Mouse (Mus musculus): Measurements from ENCODE around the gene Tmem218. TPM values are rescaled to one million over a fixed set of nuclear protein-coding genes. Genes with fewer than 3 reads are reported as not detected.

Tmem218 gene
- polyA plus RNA-seq (2014; fragmentation: Nextera tagmentation; extraction: Ambion mirVana), result 16.0 and 16.1 TPM in 2 replicates

DNA sequence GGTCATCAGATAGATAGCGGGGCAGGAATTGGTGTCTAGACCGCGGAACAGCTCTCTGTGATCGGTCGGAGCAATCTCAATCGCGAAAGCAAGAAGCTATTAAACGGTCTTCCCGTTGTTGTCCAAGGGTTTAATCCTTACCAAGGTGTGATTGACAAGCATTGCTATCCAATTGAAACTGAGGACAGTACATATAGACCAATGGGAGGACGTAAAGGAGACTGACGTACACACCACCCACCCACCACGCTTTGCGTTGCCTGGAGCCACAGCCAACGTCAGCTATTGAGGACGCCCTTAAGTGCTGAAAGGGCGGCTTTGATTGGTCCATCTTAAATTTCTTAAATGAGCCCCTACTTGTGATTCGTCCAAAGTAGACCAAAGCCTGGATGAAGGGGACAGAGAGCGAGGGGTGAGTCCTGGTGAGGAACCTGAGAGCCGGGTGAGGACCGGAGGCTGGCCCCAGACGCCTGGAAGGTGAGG lies at the start of gene Tmem218:
TSS of gene Tmem218 (plus strand) at position 295 of the 483 bp plus-strand sequence.
- Histone ChIP-seq H3K27ac (ENCODE audit: low read depth, low read length) (peak within 1 kb of the TSS; percentile 63), H3K9ac (ENCODE audit: low read depth, low read length) (peak within 1 kb of the TSS; percentile 69), H3K4me1 (replicated peaks; ENCODE audit: control insufficient read depth, insufficient read depth, low read length) (no peaks in the 10 kb centered on the region)

DNA sequence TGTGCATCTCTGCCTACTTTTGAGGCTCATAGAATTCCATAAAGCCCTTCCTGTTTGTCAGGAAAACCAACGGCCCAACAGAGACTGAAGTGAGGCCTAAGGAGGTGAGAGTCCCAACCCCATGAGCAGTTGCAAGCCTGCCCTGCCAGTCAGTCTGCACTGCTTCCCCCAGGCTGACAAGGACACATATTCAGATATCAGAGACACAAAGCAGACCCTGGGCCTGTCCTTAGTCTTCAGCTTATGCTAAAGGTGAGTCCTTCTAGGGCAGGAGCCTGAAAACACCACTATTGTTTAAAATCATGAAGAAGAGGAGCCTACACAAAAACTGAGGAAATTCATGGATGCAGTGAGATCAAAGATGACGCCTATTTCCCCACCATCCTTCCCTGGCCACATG lies 47.3 kb upstream of the Tmem218 start:
- no peaks in the 10 kb centered on the region for H3K4me1 ChIP-seq (replicated peaks; ENCODE audit: control insufficient read depth, insufficient read depth, low read length)
- ATAC-seq (ENCODE audit: low FRiP score), result no peak

More for the DNA sequence above, at the start of gene Tmem218:
- 0% methylated on average over 21 of the region's 21 CpGs for WGBS
- ATAC-seq (ENCODE audit: low FRiP score) (peak; percentile 100), DNase-seq (ENCODE audit: low spot score) (peak; percentile 96)
- Histone ChIP-seq H3K27me3 (ENCODE audit: control insufficient read depth, insufficient read depth, low read length) (no peaks in the 10 kb centered on the region), H3K9me3 (ENCODE audit: control insufficient read depth, low read length) (no peaks in the 10 kb centered on the region), H3K36me3 (ENCODE audit: control insufficient read depth, insufficient read depth, low read length) (no peaks in the 10 kb centered on the region), H3K4me3 (ENCODE audit: low read depth, low read length) (peak within 1 kb of the TSS; percentile 43), H3K4me2 (replicated peaks; ENCODE audit: low read depth, low read length) (peak within 1 kb of the TSS; percentile 48)

DNA sequence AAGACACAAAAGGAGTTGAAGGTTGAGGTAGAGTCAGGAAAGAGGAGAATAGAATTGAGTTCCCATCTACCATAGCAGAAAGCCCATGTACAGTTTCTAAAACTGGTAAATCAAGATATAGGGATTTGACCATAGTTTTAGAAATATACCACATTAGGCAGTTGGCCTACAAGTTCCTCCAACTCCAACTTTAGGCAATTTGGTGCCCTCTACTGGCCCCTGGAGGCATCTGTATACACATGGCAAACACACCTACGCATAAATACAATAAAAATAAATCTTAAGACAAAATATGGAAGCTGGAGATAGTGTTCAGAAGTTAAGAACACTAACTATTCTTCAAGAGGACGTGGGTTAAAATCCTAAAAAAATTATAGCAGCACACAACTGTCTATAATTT lies 41.1 kb upstream of the Tmem218 start:
- no peaks in the 10 kb centered on the region for H3K27me3 ChIP-seq (ENCODE audit: control insufficient read depth, insufficient read depth, low read length)
- H3K4me1 ChIP-seq (replicated peaks; ENCODE audit: control insufficient read depth, insufficient read depth, low read length), result no peaks in the 10 kb centered on the region
- no peaks in the 10 kb centered on the region for H3K36me3 ChIP-seq (ENCODE audit: control insufficient read depth, insufficient read depth, low read length)
- H3K9me3 ChIP-seq (ENCODE audit: control insufficient read depth, low read length), result no peaks in the 10 kb centered on the region
- no peak overlapping the region for H3K27ac ChIP-seq (ENCODE audit: low read depth, low read length)
- no peak overlapping the region for H3K4me2 ChIP-seq (replicated peaks; ENCODE audit: low read depth, low read length)
- WGBS, result 74% methylated on average over 2 of the region's 2 CpGs
- no peak overlapping the region for H3K4me3 ChIP-seq (ENCODE audit: low read depth, low read length)
- peak; percentile 50 for DNase-seq (ENCODE audit: low spot score)
- no peak overlapping the region for H3K9ac ChIP-seq (ENCODE audit: low read depth, low read length)
- ATAC-seq (ENCODE audit: low FRiP score), result no peak

More for the DNA sequence above, 47.3 kb upstream of the Tmem218 start:
- Histone ChIP-seq H3K9me3 (ENCODE audit: control insufficient read depth, low read length) (no peaks in the 10 kb centered on the region), H3K27ac (ENCODE audit: low read depth, low read length) (no peak overlapping the region), H3K4me3 (ENCODE audit: low read depth, low read length) (no peak overlapping the region), H3K4me2 (replicated peaks; ENCODE audit: low read depth, low read length) (no peak overlapping the region), H3K9ac (ENCODE audit: low read depth, low read length) (no peak overlapping the region), H3K36me3 (ENCODE audit: control insufficient read depth, insufficient read depth, low read length) (no peaks in the 10 kb centered on the region), H3K27me3 (ENCODE audit: control insufficient read depth, insufficient read depth, low read length) (no peaks in the 10 kb centered on the region)
- DNase-seq (ENCODE audit: low spot score), result no peak
- WGBS, result 87% methylated on average over 2 of the region's 2 CpGs

DNA sequence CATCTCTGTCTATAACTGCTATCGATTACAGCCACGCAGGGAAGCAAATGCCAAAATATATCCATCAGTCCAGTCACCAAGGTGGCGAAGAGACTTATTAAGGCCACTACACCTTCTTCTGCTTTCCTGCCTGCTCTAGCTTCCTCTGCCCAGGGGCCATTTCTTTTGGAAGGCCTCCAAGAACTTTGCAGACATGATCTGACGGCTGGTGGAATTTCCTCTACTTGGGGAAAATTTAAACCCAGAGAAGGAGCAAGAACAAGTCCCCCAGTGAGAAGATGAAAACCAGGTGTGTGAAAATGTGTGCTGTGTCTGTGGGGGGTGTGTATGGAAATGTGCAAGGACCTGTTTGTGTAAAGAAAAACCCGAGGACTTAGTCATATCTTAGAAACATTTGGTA lies 34.6 kb upstream of the Tmem218 start:
- Histone ChIP-seq H3K9ac (ENCODE audit: low read depth, low read length) (no peak overlapping the region), H3K9me3 (ENCODE audit: control insufficient read depth, low read length) (no peaks in the 10 kb centered on the region), H3K4me1 (replicated peaks; ENCODE audit: control insufficient read depth, insufficient read depth, low read length) (no peaks in the 10 kb centered on the region; the same call in 1 of the 2 replicates), H3K4me3 (ENCODE audit: low read depth, low read length) (no peak overlapping the region), H3K4me2 (replicated peaks; ENCODE audit: low read depth, low read length) (no peak overlapping the region), H3K36me3 (ENCODE audit: control insufficient read depth, insufficient read depth, low read length) (no peaks in the 10 kb centered on the region), H3K27ac (ENCODE audit: low read depth, low read length) (no peak overlapping the region), H3K27me3 (ENCODE audit: control insufficient read depth, insufficient read depth, low read length) (no peaks in the 10 kb centered on the region)
- 66% methylated on average over 5 of the region's 5 CpGs for WGBS
- DNase-seq (ENCODE audit: low spot score), result peak; percentile 17
- ATAC-seq (ENCODE audit: low FRiP score), result no peak

DNA sequence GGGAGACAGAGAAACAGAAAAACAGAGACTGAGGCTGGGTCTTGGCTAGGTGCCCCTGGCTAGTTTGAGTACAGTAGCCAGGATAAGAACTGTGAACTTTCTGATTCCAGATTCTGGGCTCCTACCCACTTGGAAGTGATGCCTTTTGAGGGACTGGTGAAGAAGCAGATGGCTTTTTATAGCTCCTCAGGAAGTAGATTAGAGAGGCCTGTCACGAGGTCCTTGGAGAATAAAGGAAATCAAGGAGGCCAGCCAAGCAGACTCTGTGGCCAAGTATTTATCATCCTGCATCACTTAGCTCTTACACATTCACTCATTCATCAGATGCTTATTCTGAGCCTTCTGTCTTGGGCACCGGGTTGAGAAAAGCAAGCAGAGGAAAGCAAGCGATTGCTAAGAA lies 32.0 kb upstream of the Tmem218 start:
- peaks cover 6% of the 10 kb centered on the region; the same call in 1 of the 2 replicates for H3K4me1 ChIP-seq (replicated peaks; ENCODE audit: control insufficient read depth, insufficient read depth, low read length)
- WGBS, result 70% methylated on average over 3 of the region's 3 CpGs
- no peak overlapping the region for H3K27ac ChIP-seq (ENCODE audit: low read depth, low read length)

DNA sequence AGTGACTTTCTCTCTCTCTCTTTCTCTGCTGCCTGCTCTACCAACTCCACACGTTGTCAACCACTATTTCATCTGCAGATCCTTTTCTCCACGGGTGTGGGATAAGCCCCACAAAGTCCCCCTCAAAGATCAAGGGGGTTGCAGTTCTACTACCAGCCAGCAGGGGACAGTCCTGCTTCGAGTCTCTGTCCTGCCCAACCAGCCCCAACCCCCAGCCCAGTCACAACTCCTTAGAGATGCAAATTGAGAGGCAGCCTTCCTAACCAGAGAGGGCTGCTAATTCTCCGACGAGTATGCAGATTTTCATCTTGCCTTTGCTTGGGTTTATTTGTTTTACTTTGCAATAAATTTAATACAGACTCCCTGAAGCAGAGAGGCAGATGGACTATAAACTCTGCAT lies 30.9 kb upstream of the Tmem218 start:
- Histone ChIP-seq H3K27ac (ENCODE audit: low read depth, low read length) (no peak overlapping the region), H3K36me3 (ENCODE audit: control insufficient read depth, insufficient read depth, low read length) (no peaks in the 10 kb centered on the region), H3K4me2 (replicated peaks; ENCODE audit: low read depth, low read length) (no peak overlapping the region), H3K4me1 (replicated peaks; ENCODE audit: control insufficient read depth, insufficient read depth, low read length) (peaks cover 6% of the 10 kb centered on the region; the same call in 1 of the 2 replicates), H3K9me3 (ENCODE audit: control insufficient read depth, low read length) (no peaks in the 10 kb centered on the region), H3K9ac (ENCODE audit: low read depth, low read length) (no peak overlapping the region), H3K4me3 (ENCODE audit: low read depth, low read length) (no peak overlapping the region), H3K27me3 (ENCODE audit: control insufficient read depth, insufficient read depth, low read length) (no peaks in the 10 kb centered on the region)
- ATAC-seq (ENCODE audit: low FRiP score), result peak; percentile 85
- WGBS, result 1% methylated on average over 5 of the region's 5 CpGs
- peak; percentile 84 for DNase-seq (ENCODE audit: low spot score)

More for the DNA sequence above, 32.0 kb upstream of the Tmem218 start:
- Histone ChIP-seq H3K4me2 (replicated peaks; ENCODE audit: low read depth, low read length) (no peak overlapping the region), H3K27me3 (ENCODE audit: control insufficient read depth, insufficient read depth, low read length) (no peaks in the 10 kb centered on the region), H3K36me3 (ENCODE audit: control insufficient read depth, insufficient read depth, low read length) (no peaks in the 10 kb centered on the region), H3K4me3 (ENCODE audit: low read depth, low read length) (no peak overlapping the region), H3K9ac (ENCODE audit: low read depth, low read length) (no peak overlapping the region), H3K9me3 (ENCODE audit: control insufficient read depth, low read length) (no peaks in the 10 kb centered on the region)
- no peak for ATAC-seq (ENCODE audit: low FRiP score)
- DNase-seq (ENCODE audit: low spot score), result no peak

DNA sequence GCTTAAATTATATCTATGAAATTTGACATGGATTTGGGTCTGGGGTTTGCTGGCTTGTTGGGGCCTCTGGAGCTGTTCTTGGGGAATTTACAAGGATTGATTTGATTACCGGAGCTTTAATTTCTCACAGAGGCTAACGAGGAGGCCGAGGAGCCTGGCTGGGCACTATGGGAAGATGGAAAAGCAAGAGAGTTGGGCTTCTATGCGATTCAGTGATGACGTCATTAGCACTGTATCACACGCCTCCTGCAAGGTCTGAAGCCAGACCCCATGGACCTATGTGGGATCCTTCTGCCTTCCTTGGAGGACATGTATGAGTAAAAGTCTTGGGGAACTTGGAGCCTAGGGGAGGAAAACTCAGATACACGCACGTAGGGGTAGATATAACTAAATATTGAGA lies 30.5 kb upstream of the Tmem218 start:
- DNase-seq (ENCODE audit: low spot score) (peak; percentile 31), ATAC-seq (ENCODE audit: low FRiP score) (peak; percentile 60; the same call in 1 of the 2 replicates)
- H3K9me3 ChIP-seq (ENCODE audit: control insufficient read depth, low read length), result no peaks in the 10 kb centered on the region
- no peak overlapping the region for H3K9ac ChIP-seq (ENCODE audit: low read depth, low read length)
- no peak overlapping the region for H3K27ac ChIP-seq (ENCODE audit: low read depth, low read length)
- H3K36me3 ChIP-seq (ENCODE audit: control insufficient read depth, insufficient read depth, low read length), result no peaks in the 10 kb centered on the region
- peaks cover 6% of the 10 kb centered on the region; the same call in 1 of the 2 replicates for H3K4me1 ChIP-seq (replicated peaks; ENCODE audit: control insufficient read depth, insufficient read depth, low read length)
- H3K4me2 ChIP-seq (replicated peaks; ENCODE audit: low read depth, low read length), result no peak overlapping the region
- H3K27me3 ChIP-seq (ENCODE audit: control insufficient read depth, insufficient read depth, low read length), result no peaks in the 10 kb centered on the region
- H3K4me3 ChIP-seq (ENCODE audit: low read depth, low read length), result no peak overlapping the region
- 39% methylated on average over 8 of the region's 8 CpGs for WGBS

DNA sequence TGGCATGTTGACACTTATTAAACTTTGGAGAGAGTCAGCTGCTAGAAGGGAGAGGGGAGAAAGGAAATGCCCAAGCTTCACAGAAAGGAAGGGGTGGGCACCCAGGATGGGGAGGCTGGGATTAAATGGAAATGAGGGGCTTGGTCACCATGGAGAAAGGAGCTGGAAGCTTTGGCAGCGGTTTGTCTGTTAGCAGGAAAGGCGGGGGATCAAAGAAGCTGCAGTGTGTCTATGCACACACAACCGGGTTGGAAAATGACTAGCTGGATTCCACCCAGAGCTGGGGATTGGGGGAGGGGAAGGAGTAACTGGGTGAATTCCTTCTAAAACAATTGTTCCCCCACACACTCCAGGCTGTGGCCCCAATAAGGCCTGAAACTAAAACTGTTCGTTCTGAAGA lies 29.1 kb upstream of the Tmem218 start:
- Histone ChIP-seq H3K27ac (ENCODE audit: low read depth, low read length) (peak overlapping the region; percentile 56), H3K4me3 (ENCODE audit: low read depth, low read length) (no peak overlapping the region), H3K9me3 (ENCODE audit: control insufficient read depth, low read length) (no peaks in the 10 kb centered on the region), H3K4me2 (replicated peaks; ENCODE audit: low read depth, low read length) (no peak overlapping the region), H3K36me3 (ENCODE audit: control insufficient read depth, insufficient read depth, low read length) (no peaks in the 10 kb centered on the region), H3K27me3 (ENCODE audit: control insufficient read depth, insufficient read depth, low read length) (no peaks in the 10 kb centered on the region), H3K9ac (ENCODE audit: low read depth, low read length) (no peak overlapping the region), H3K4me1 (replicated peaks; ENCODE audit: control insufficient read depth, insufficient read depth, low read length) (peaks cover 6% of the 10 kb centered on the region; the same call in 1 of the 2 replicates)
- DNase-seq (ENCODE audit: low spot score), result peak; percentile 52
- peak; percentile 57 for ATAC-seq (ENCODE audit: low FRiP score)
- 24% methylated on average over 4 of the region's 4 CpGs for WGBS

DNA sequence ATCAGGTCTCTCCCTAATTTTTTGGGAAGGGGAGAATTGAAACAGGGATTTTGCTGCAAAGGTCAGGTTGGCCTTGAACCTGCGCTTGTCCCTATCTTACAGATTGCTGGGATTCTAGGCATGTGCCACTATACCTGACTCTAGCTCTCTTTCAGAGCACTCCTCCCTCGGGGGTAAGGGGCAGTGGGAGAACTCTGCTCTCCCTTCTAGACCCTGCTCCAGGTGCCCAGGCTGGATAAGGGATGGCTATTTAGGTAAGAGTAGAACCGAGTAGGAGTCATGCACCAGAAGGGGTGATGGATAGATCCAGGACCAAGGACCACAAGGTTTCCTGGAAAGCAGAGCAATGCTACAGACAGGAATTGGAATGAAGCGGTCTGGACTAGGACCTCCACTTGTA lies 28.4 kb upstream of the Tmem218 start:
- Histone ChIP-seq H3K27me3 (ENCODE audit: control insufficient read depth, insufficient read depth, low read length) (no peaks in the 10 kb centered on the region), H3K9ac (ENCODE audit: low read depth, low read length) (no peak overlapping the region), H3K4me2 (replicated peaks; ENCODE audit: low read depth, low read length) (no peak overlapping the region), H3K9me3 (ENCODE audit: control insufficient read depth, low read length) (no peaks in the 10 kb centered on the region), H3K27ac (ENCODE audit: low read depth, low read length) (peak overlapping the region; percentile 56; the same call in 1 of the 2 replicates), H3K4me3 (ENCODE audit: low read depth, low read length) (no peak overlapping the region), H3K4me1 (replicated peaks; ENCODE audit: control insufficient read depth, insufficient read depth, low read length) (peaks cover 6% of the 10 kb centered on the region; the same call in 1 of the 2 replicates), H3K36me3 (ENCODE audit: control insufficient read depth, insufficient read depth, low read length) (no peaks in the 10 kb centered on the region)
- WGBS, result 93% methylated on average over 4 of the region's 4 CpGs
- DNase-seq (ENCODE audit: low spot score) (no peak), ATAC-seq (ENCODE audit: low FRiP score) (no peak)

All from hindbrain, embryonic 11.5 days (tissue).